In genomic region chr2:38824791-38825768, GRCm38 (mm10) we compare ENCODE assay signal across 8 mouse cellular contexts.
A peak's percentile ranks its signal among the peaks of the same experiment; 100 is the strongest.
DNase-seq lines count a peak whose midpoint lies in the region; ATAC-seq and TF ChIP-seq lines count a peak whose summit lies in the region.

No protein-coding gene starts in this region.

- H3K4me2 ChIP-seq in embryonic facial prominence, embryonic 12.5 days (replicated peaks) = peak overlapping the region; percentile 68
- peak overlapping the region; percentile 81 for H3K4me2 ChIP-seq in heart, postnatal 0 days (ENCODE audit: low read depth, low read length)
- H3K4me2 ChIP-seq in lung, embryonic 16.5 days (ENCODE audit: low read depth, low read length) = peak overlapping the region; percentile 56

- no peaks in the 10 kb centered on the region for H3K27me3 ChIP-seq in embryonic facial prominence, embryonic 12.5 days
- H3K27me3 ChIP-seq in heart, postnatal 0 days (ENCODE audit: control insufficient read depth, insufficient read depth, low read length) = no peaks in the 10 kb centered on the region
- no peaks in the 10 kb centered on the region for H3K27me3 ChIP-seq in lung, embryonic 16.5 days (ENCODE audit: control insufficient read depth, insufficient read depth, low read depth, low read length)

- TF ChIP-seq EP300 in heart, postnatal 0 days (IDR thresholded peaks at IDR 0.05; ENCODE audit: low read depth) = no peak

- H3K4me1 ChIP-seq in embryonic facial prominence, embryonic 12.5 days = 0 out of 2 replicates have a peak, but pooled peaks cover 12% of the 10 kb centered on the region
- H3K4me1 ChIP-seq in heart, postnatal 0 days (ENCODE audit: control insufficient read depth, insufficient read depth) = peaks cover 5% of the 10 kb centered on the region; the same call in 1 of the 2 replicates
- H3K4me1 ChIP-seq in lung, embryonic 16.5 days (replicated peaks; ENCODE audit: control insufficient read depth, insufficient read depth, low read length) = peaks cover 10% of the 10 kb centered on the region

- no peaks in the 10 kb centered on the region for H3K36me3 ChIP-seq in embryonic facial prominence, embryonic 12.5 days
- H3K36me3 ChIP-seq in heart, postnatal 0 days (replicated peaks; ENCODE audit: control insufficient read depth, insufficient read depth, low read length) = no peaks in the 10 kb centered on the region
- H3K36me3 ChIP-seq in lung, embryonic 16.5 days (ENCODE audit: control insufficient read depth, insufficient read depth, low read length) = no peaks in the 10 kb centered on the region

- ATAC-seq in embryonic facial prominence, embryonic 12.5 days (ENCODE audit: insufficient number of reproducible peaks, insufficient read depth, low FRiP score, low TSS enrichment) = no peak
- no peak for ATAC-seq in heart, postnatal 0 days (ENCODE audit: insufficient read depth, low read depth)
- 0 out of 2 replicates have a peak, but pooled peaks have one; percentile 39 for ATAC-seq in lung, embryonic 16.5 days (ENCODE audit: low read depth)

- DNase-seq in 3134 (ENCODE audit: extremely low read depth, insufficient read length, low spot score) (peak; percentile 45), MN1 (ENCODE audit: low spot score) (peak; percentile 35)
- DNase-seq in heart, postnatal 0 days (ENCODE audit: low spot score) = peak; percentile 70
- peak; percentile 1 to 23 for DNase-seq in kidney, postnatal 36 days
- DNase-seq in ovary, postnatal 10 days (ENCODE audit: low spot score) = peak; percentile 9
- DNase-seq in urinary bladder, postnatal 4 days (ENCODE audit: low spot score in 2 of 2) = no peak

- peak overlapping the region; percentile 52 for H3K4me3 ChIP-seq in embryonic facial prominence, embryonic 12.5 days
- H3K4me3 ChIP-seq in heart, postnatal 0 days (ENCODE audit: low read depth, low read length) = peak overlapping the region; percentile 67
- H3K4me3 ChIP-seq in lung, embryonic 16.5 days (ENCODE audit: low read length) = peak overlapping the region; percentile 60

- no peak for TF ChIP-seq CTCF in heart, postnatal 0 days (IDR thresholded peaks at IDR 0.05; ENCODE audit: low read depth)

- peak overlapping the region; percentile 89 for H3K27ac ChIP-seq in embryonic facial prominence, embryonic 12.5 days
- peak overlapping the region; percentile 89 for H3K27ac ChIP-seq in heart, postnatal 0 days (ENCODE audit: low read depth)
- H3K27ac ChIP-seq in lung, embryonic 16.5 days (ENCODE audit: low read length) = peak overlapping the region; percentile 92

- 5% methylated on average over 15 of the region's 15 CpGs for WGBS in embryonic facial prominence, embryonic 12.5 days
- 3% methylated on average over 15 of the region's 15 CpGs for WGBS in heart, postnatal 0 days
- 3% methylated on average over 15 of the region's 15 CpGs for WGBS in lung, embryonic 16.5 days

- peak overlapping the region; percentile 65 for H3K9ac ChIP-seq in embryonic facial prominence, embryonic 12.5 days
- H3K9ac ChIP-seq in heart, postnatal 0 days (replicated peaks; ENCODE audit: low read depth, low read length) = peak overlapping the region; percentile 80
- H3K9ac ChIP-seq in lung, embryonic 16.5 days (ENCODE audit: low read length) = peak overlapping the region; percentile 72

- H3K9me3 ChIP-seq in embryonic facial prominence, embryonic 12.5 days = no peaks in the 10 kb centered on the region
- H3K9me3 ChIP-seq in heart, postnatal 0 days (replicated peaks; ENCODE audit: control insufficient read depth, low read length) = no peaks in the 10 kb centered on the region
- H3K9me3 ChIP-seq in lung, embryonic 16.5 days (ENCODE audit: control insufficient read depth, low read length) = no peaks in the 10 kb centered on the region

Comparison
In these comparisons a context has a peak if more than half of its experiments do, and no peak if none do; other contexts are left out.
1. DNase-seq: peak in 3134 (single experiment), MN1 (single experiment), heart, postnatal 0 days (single experiment), kidney, postnatal 36 days (2 of 2) and ovary, postnatal 10 days (single experiment); none in urinary bladder, postnatal 4 days (0 of 2).
2. Peak in every context shown above with its lines, with median percentiles within 50 percentile points of each other: H3K27ac ChIP-seq, H3K4me2 ChIP-seq, H3K4me3 ChIP-seq and H3K9ac ChIP-seq.